Mouse (Mus musculus) thymus, adult 2 months (tissue): ENCODE measurements around the gene Cym.

ENCODE experiments used
- CTCF ChIP-seq: fragments of 200-500 bp; IDR thresholded peaks from 2 replicates; pipeline ENCODE4 v1.5.1; 2012; ENCODE audit warnings: mild to moderate bottlenecking, control low read depth, low read length, moderate library complexity, borderline replicate concordance; ENCODE audit not compliant: control insufficient read depth, poor library complexity, insufficient read depth; ENCODE audit errors: extremely low read depth
- POLR2A ChIP-seq: fragments of 200-500 bp; IDR thresholded peaks from 2 replicates; pipeline ENCODE4 v1.6.1; 2012; ENCODE audit warnings: mild to moderate bottlenecking, low read length, control low read depth, moderate library complexity; ENCODE audit not compliant: control insufficient read depth, poor library complexity, insufficient read depth; ENCODE audit errors: extremely low read depth

DNA sequence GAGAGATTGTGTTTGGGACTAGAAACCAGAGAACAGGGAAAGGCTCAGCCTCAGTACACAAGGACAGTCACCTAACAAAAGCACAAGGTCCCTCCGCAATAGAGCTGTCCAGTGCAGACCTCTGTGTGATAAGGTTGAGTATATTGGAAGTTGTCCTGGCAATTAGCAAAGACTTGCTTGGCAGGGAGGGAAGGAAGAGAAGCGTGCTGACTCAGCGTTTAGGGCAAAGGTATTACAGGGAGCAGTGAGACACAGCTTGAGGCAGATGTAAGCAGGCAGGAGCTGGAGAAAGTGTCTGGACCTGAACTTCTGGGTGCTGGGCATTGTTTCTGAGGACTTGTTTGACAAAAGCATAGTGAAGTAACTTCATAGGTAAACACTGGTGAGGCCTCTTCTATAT lies 34.5 kb upstream of the Cym start:
- no peak for TF ChIP-seq POLR2A
- no peak for TF ChIP-seq CTCF
